Mouse (Mus musculus) T-helper 1 cell (primary cell): Measurements from ENCODE around the gene Kcnj1.

ENCODE experiments used
- in situ Hi-C: fragments of 300-600 bp; cut with MboI, MseI; formaldehyde crosslinking; loops from one replicate; pipeline ENCODE4 v1.15.1; 2025; ENCODE audit warnings: high pct_unique_total_duplicates

The Kcnj1 gene

DNA sequence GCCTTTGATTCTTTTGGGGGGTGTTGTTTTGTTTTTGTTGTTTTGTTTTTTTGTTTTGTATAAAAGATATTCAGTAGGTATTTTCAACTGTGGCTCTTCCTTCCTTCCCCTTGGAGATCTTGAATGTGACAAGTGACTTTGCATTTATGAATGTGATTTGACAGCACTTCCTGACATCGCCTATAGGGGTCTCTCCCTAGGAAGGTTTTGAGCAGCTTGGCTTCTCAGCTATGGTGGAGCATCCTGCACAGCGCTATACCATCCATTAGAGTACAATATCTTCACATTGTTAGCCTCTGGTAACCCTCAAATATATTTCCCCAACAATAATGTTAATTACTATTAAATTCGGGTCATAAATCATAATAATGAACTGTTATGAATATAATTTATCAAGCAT lies 73.5 kb downstream of the Kcnj1 start:
- in situ Hi-C loops, result no loop called here

GRCm38 (mm10) chr9:32448766-32449165 lies 76.5 kb downstream of the Kcnj1 start:
- in situ Hi-C loops, result no loop called here
